Mouse (Mus musculus) layer of hippocampus, adult 2 months (tissue): ENCODE measurements at regions not wholly inside any gene's neighbourhood (a gene's known extent, or its start where the extent isn't known, plus 50 kb on each side); places are given as distances from the start of the nearest gene placed in this dataset.
"Not testable (repeated sequence)": the region's sequence is repeated elsewhere in the genome, so short reads cannot be mapped to it uniquely, and the experiment has no call there.

Source experiments
- DNase-seq, 2 experiments: peaks; one replicate each; pipeline ENCODE4 v3.0.0; 2022; ENCODE audit warnings: low spot score in 2 of 2
- H3K27ac ChIP-seq: fragments of 200-600 bp; 2 replicates; pipeline ENCODE4 v1.8.1; 2022
- H3K4me3 ChIP-seq: fragments of 200-600 bp; 2 replicates; pipeline ENCODE4 v1.8.1; 2022; ENCODE audit warnings: mild to moderate bottlenecking
- CTCF ChIP-seq: fragments of 200-600 bp; conservative IDR thresholded peaks from 2 replicates; pipeline ENCODE4 v1.8.1; 2022; ENCODE audit warnings: antibody characterized with exemption, mild to moderate bottlenecking, moderate library complexity

GRCm38 (mm10) chr9:52935082-52935481, 255.5 kb upstream of the AI593442 start:
- DNase-seq, result no peak
- Histone ChIP-seq H3K27ac (no peak overlapping the region), H3K4me3 (no peak overlapping the region)
- no peak for TF ChIP-seq CTCF

- no peak for DNase-seq
- no peak overlapping the region for H3K27ac ChIP-seq
- TF ChIP-seq CTCF, result no peak
- no peak overlapping the region for H3K4me3 ChIP-seq
These were observed 237.9 kb upstream of the AI593442 start for GRCm38 (mm10) chr9:52917516-52917915.

GRCm38 (mm10) chr9:52888653-52889052, 209.1 kb upstream of the AI593442 start:
- DNase-seq, H3K27ac ChIP-seq, H3K4me3 ChIP-seq: not testable (repeated sequence)

- H3K4me3 ChIP-seq, DNase-seq, H3K27ac ChIP-seq: not testable (repeated sequence)
These were observed 208.4 kb upstream of the AI593442 start for GRCm38 (mm10) chr9:52887997-52888396.

- peak overlapping the region; percentile 68 for H3K27ac ChIP-seq
- H3K4me3 ChIP-seq, result no peak overlapping the region
- TF ChIP-seq CTCF, result no peak
- no peak for DNase-seq
These were observed 187.7 kb upstream of the AI593442 start for GRCm38 (mm10) chr9:52867236-52867635.

GRCm38 (mm10) chr9:52860327-52860726, 180.7 kb upstream of the AI593442 start:
- no peak for TF ChIP-seq CTCF
- H3K27ac ChIP-seq, result no peak overlapping the region
- no peak overlapping the region for H3K4me3 ChIP-seq
- no peak for DNase-seq

- TF ChIP-seq CTCF, result no peak
- H3K4me3 ChIP-seq, result no peak overlapping the region
- DNase-seq, result no peak
- peak overlapping the region; percentile 71 for H3K27ac ChIP-seq
These were observed 178.8 kb upstream of the AI593442 start for GRCm38 (mm10) chr9:52858411-52858810.

- no peak overlapping the region for H3K27ac ChIP-seq
- no peak for TF ChIP-seq CTCF
- no peak overlapping the region for H3K4me3 ChIP-seq
- DNase-seq, result no peak
These were observed 173.8 kb upstream of the AI593442 start for GRCm38 (mm10) chr9:52853338-52853737.

- Histone ChIP-seq H3K27ac (peak overlapping the region; percentile 88), H3K4me3 (no peak overlapping the region)
- peak; percentile 43 to 59 for DNase-seq
- TF ChIP-seq CTCF, result no peak
These were observed 171.0 kb upstream of the AI593442 start for GRCm38 (mm10) chr9:52850552-52850951.

GRCm38 (mm10) chr9:52849931-52850330, 170.4 kb upstream of the AI593442 start:
- Histone ChIP-seq H3K27ac (peak overlapping the region; percentile 88), H3K4me3 (no peak overlapping the region)
- no peak for TF ChIP-seq CTCF
- DNase-seq, result peak in 1 of 2 experiments; percentile 46

GRCm38 (mm10) chr9:52841105-52841504, 161.5 kb upstream of the AI593442 start:
- DNase-seq, result no peak
- H3K27ac ChIP-seq, result no peak overlapping the region
- TF ChIP-seq CTCF, result no peak
- no peak overlapping the region for H3K4me3 ChIP-seq

- no peak for DNase-seq
These were observed 160.4 kb upstream of the AI593442 start for GRCm38 (mm10) chr9:52839996-52840395.

GRCm38 (mm10) chr9:52836151-52836630, 156.6 kb upstream of the AI593442 start:
- Histone ChIP-seq H3K27ac (0 out of 2 replicates have a peak overlapping the region, but pooled peaks have one; percentile 18), H3K4me3 (no peak overlapping the region)
- TF ChIP-seq CTCF, result no peak
- DNase-seq, result no peak

More at GRCm38 (mm10) chr9:52839996-52840395, 160.4 kb upstream of the AI593442 start:
- no peak for TF ChIP-seq CTCF
- no peak overlapping the region; the same call in 1 of the 2 replicates for H3K27ac ChIP-seq
- H3K4me3 ChIP-seq, result no peak overlapping the region

GRCm38 (mm10) chr9:52835481-52836150, 156.0 kb upstream of the AI593442 start:
- no peak for TF ChIP-seq CTCF
- H3K27ac ChIP-seq, result 0 out of 2 replicates have a peak overlapping the region, but pooled peaks have one; percentile 18

More at GRCm38 (mm10) chr9:52835481-52836150, 156.0 kb upstream of the AI593442 start:
- no peak for DNase-seq
- no peak overlapping the region for H3K4me3 ChIP-seq
